Mouse (Mus musculus) CH12.LX (cell line): ENCODE results near the gene Terb1.

ENCODE experiments used
- CTCF ChIP-seq, 2 experiments: IDR thresholded peaks in 1 of 2; conservative IDR thresholded peaks in 1 of 2; 2 replicates each; pipeline ENCODE4 v1.5.1; 2011 to 2012; ENCODE audit warnings: low read depth in 2 of 2, low read length in 2 of 2, improper control_type of control experiment in 1 of 2, inconsistent platforms in 1 of 2, mild to moderate bottlenecking in 1 of 2, moderate library complexity in 1 of 2
- EP300 ChIP-seq: IDR thresholded peaks from 2 replicates; pipeline ENCODE4 v1.6.1; 2011; ENCODE audit warnings: low read length, improper control_type of control experiment
- HCFC1 ChIP-seq: IDR thresholded peaks from 2 replicates; pipeline ENCODE4 v1.6.1; 2012; ENCODE audit warnings: low read depth, mild to moderate bottlenecking, inconsistent platforms, low read length, improper control_type of control experiment
- JUND ChIP-seq: conservative IDR thresholded peaks from 2 replicates; pipeline ENCODE4 v1.6.1; 2011; ENCODE audit warnings: low read depth, low read length, improper control_type of control experiment
- MAFK ChIP-seq: IDR thresholded peaks from 2 replicates; pipeline ENCODE4 v1.6.1; 2011; ENCODE audit warnings: low read length, improper control_type of control experiment; ENCODE audit not compliant: insufficient replicate concordance
- MAX ChIP-seq: IDR thresholded peaks from 2 replicates; pipeline ENCODE4 v1.6.1; 2011; ENCODE audit warnings: low read length, improper control_type of control experiment
- MAZ ChIP-seq: IDR thresholded peaks from 2 replicates; pipeline ENCODE4 v1.6.1; 2012; ENCODE audit warnings: low read depth, mild to moderate bottlenecking, inconsistent platforms, low read length, improper control_type of control experiment, moderate library complexity
- POLR2A ChIP-seq: IDR thresholded peaks from 2 replicates; pipeline ENCODE4 v1.6.1; 2011; ENCODE audit warnings: low read depth, mild to moderate bottlenecking, improper control_type of control experiment, low read length
- RAD21 ChIP-seq: IDR thresholded peaks from 2 replicates; pipeline ENCODE4 v1.6.1; 2011; ENCODE audit warnings: low read depth, mild to moderate bottlenecking, low read length, improper control_type of control experiment, moderate library complexity
- USF1 ChIP-seq: IDR thresholded peaks from 2 replicates; pipeline ENCODE4 v1.6.1; 2014; ENCODE audit warnings: low read depth, mild to moderate bottlenecking, inconsistent platforms, low read length, improper control_type of control experiment
- ZMIZ1 ChIP-seq: IDR thresholded peaks from 2 replicates; pipeline ENCODE4 v1.6.1; 2012; ENCODE audit warnings: low read depth, mild to moderate bottlenecking, inconsistent platforms, low read length, improper control_type of control experiment

DNA sequence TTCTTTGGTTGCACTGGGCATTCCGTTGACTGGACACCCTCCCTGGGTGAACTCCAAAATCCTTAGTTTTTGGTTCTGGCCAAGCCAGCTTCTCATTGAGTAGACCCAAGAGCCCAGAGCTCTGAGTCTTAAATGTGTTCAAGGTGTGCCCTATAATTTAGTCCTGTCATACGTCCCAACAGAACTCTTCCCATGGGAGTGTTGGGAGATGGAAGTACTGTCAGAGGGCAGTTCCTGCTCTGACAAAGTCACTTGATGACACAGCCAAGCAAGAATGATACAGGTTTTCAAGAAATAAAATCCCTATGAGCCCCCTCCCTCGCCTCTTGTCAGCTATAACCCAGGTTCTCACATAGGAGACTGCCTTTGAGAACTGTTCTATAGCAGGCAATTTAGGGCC lies 424 bp upstream of the Terb1 start:
- TF ChIP-seq POLR2A: no peak
- TF ChIP-seq MAX: no peak
- no peak for TF ChIP-seq USF1
- TF ChIP-seq MAZ: no peak
- no peak for TF ChIP-seq RAD21
- no peak for TF ChIP-seq CTCF (conservative IDR thresholded peaks at IDR 0.05 in 1 of 2, IDR thresholded peaks at IDR 0.05 in 1 of 2; ENCODE audit: low read depth in 2 of 2, low read length in 2 of 2)
- no peak for TF ChIP-seq MAFK
- TF ChIP-seq ZMIZ1: no peak
- TF ChIP-seq JUND: no peak
- TF ChIP-seq EP300: no peak
- no peak for TF ChIP-seq HCFC1
